Mouse (Mus musculus) stomach, adult 2 months (tissue): ENCODE results near the gene Slc44a3. TPM values are rescaled to one million over a fixed set of nuclear protein-coding genes. Genes with fewer than 3 reads are reported as not detected.

Experiments
- polyA plus RNA-seq: library from polyadenylated mRNA; depleted of rRNA; stranded (reverse); fragments of >200 nt; gene quantifications from 2 replicates; pipeline ENCODE4 v1.2.3, GENCODE M21; 2012; rRNA removed

Gene Slc44a3
- 6.7 and 6.9 TPM in 2 replicates for polyA plus RNA-seq

DNA sequence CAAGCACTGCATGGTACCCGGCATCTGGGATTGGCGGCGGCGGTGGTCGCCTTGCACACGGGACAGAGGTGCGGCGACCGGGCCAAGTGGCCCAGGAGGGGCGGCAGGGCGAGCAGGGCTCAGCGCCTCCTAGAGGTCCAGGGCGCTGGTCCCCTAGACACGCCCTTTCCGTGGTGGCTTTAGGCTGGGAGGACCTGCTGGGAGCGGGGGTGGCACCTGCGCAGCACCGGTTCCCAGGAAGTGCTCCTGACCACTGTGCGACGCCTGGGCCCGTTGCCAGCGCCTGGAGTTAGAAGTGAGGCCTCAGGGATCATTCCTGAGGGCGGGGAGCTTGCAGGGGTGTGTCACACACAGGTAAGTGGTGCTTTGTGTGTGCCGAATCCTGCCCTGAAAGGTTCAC, at the start of gene Slc44a3:
Gene Slc44a3 (minus strand): TSS at position 229 of the 400 bp plus-strand sequence.

DNA sequence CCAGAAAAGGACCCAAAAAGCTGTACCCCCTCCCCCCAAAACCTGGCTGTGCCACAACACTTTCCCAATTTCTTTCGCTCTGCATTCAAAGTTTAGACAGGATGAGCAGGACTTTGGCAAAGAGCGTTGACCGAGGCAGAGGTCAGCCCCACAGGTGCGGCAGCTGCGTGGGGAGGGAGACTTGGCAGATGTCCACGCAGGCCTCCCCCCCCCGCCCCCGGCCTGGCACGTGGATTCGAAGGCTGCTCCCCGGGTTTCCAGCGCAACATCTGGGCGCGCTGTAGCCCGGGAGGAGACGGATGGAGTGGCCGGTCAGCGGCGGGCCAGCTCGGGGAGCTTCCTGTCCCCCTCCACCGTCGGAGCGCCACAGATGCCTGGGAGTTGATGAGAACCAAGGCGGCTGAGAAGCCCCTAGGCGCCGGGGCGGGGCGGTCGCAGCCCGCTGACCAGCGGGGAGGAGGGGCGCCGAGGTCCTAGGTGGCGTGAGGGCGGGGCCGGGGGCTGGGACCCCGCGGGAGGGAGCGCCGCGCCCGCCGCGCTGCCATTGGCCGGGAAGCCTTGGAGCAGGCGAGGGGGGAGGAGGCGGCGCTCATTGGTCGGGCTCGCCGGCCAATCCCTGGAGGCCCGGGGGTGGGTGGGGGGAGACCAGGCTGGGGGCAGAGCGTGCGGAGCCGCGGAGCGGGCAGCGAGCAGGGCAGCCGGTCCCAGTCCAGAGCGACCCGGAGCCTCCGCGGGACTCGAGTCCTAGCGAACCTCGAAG, 106.2 kb downstream of the Slc44a3 start, which contains the start of gene Cnn3:
Gene Cnn3 (plus strand): TSS at position 637 of the 760 bp plus-strand sequence.

Other genes starting within 250 kb of the Slc44a3 start
- gene Tmem56, start 249.3 kb downstream of the Slc44a3 start, polyA plus RNA-seq, result 0.39 and 0.84 TPM in 2 replicates
- gene Alg14, start 240.6 kb downstream of the Slc44a3 start, polyA plus RNA-seq, result 4.5 and 5.0 TPM in 2 replicates
- gene Cnn3, start 105.9 kb downstream of the Slc44a3 start, polyA plus RNA-seq, result 62.7 and 163 TPM in 2 replicates
- not detected in 2 replicates for gene 4930432M17Rik, start 138.4 kb upstream of the Slc44a3 start, polyA plus RNA-seq
- 16.7 and 23.0 TPM in 2 replicates for gene F3, start 191.1 kb upstream of the Slc44a3 start, polyA plus RNA-seq